Mouse (Mus musculus): Measurements from ENCODE around the gene Zbtb37. TPM values are rescaled to one million over a fixed set of nuclear protein-coding genes. Genes with fewer than 3 reads are reported as not detected.

Gene Zbtb37
- polyA plus RNA-seq, 1 experiment from 2014 or later: 7.8 TPM

DNA sequence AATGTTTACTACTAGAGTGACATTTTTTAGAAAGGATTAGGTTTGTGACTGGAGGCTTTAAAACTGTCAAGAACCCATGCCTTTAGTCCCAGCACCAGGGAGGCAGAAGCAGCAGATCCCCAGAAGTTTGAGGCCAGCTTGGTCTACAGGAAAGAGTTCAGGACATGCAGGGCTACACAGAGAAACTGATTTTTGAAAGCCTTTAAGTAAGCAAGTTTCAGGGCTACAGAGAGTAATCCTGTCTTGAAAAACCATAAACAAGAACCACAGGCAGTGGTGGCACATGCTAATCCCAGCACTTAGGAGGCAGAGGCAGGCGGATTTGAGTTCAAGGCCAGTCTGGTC, 5.7 kb upstream of the Zbtb37 start:
- 62% methylated on average over 1 of the region's 1 CpGs for WGBS
- H3K9me3 ChIP-seq (replicated peaks): no peaks in the 10 kb centered on the region
- no peak overlapping the region for H3K4me2 ChIP-seq
- no peaks in the 10 kb centered on the region for H3K27me3 ChIP-seq (replicated peaks)
- H3K4me1 ChIP-seq (replicated peaks): peaks cover 4% of the 10 kb centered on the region; the same call in 1 of the 2 replicates
- ATAC-seq (ENCODE audit: insufficient number of reproducible peaks, low FRiP score): no peak
- H3K4me3 ChIP-seq: no peak overlapping the region
- H3K27ac ChIP-seq (ENCODE audit: poor library complexity, severe bottlenecking): 0 out of 2 replicates have a peak overlapping the region, but pooled peaks have one; percentile 63
- no peak overlapping the region for H3K9ac ChIP-seq
- H3K36me3 ChIP-seq: peaks cover 56% of the 10 kb centered on the region

DNA sequence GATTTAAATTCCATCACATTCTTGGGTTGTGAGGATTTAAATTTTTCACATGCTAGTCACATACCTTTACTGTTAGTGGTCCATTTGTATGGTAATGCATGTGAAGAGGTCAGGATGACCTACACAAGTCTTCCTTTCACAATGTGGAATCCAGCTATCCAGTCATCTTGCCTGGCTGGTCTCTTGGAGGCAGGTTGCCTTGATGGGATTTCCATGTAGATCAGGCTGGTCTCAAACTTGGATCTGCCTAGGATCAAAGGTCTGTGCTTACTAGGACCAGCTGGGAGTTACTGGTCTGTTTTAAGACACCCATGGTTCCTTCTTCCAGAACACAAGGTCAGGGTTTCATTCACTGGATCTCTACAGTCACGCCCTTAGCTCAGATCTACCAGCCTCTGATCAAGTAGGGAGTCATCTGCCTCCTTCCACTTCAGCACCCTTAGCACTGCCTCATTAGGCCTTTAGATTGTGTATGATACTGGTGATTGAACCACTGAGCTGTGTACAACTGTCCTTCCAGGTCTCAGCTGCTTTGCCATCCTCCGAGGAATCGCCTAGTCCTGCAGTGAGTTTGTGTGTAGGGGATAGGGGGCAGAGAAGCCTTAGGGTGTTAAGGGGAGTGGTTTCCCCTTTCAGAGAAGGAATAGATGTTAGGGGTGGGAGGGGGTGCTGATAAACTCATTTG, 5.2 kb upstream of the Zbtb37 start:
- Histone ChIP-seq H3K4me2 (no peak overlapping the region), H3K9ac (no peak overlapping the region), H3K27me3 (replicated peaks) (no peaks in the 10 kb centered on the region), H3K4me1 (replicated peaks) (peaks cover 4% of the 10 kb centered on the region; the same call in 1 of the 2 replicates), H3K9me3 (replicated peaks) (no peaks in the 10 kb centered on the region), H3K4me3 (no peak overlapping the region), H3K36me3 (peaks cover 51% of the 10 kb centered on the region), H3K27ac (ENCODE audit: poor library complexity, severe bottlenecking) (peak overlapping the region; percentile 63)
- WGBS: 18% methylated on average over 3 of the region's 3 CpGs
- no peak for ATAC-seq (ENCODE audit: insufficient number of reproducible peaks, low FRiP score)

DNA sequence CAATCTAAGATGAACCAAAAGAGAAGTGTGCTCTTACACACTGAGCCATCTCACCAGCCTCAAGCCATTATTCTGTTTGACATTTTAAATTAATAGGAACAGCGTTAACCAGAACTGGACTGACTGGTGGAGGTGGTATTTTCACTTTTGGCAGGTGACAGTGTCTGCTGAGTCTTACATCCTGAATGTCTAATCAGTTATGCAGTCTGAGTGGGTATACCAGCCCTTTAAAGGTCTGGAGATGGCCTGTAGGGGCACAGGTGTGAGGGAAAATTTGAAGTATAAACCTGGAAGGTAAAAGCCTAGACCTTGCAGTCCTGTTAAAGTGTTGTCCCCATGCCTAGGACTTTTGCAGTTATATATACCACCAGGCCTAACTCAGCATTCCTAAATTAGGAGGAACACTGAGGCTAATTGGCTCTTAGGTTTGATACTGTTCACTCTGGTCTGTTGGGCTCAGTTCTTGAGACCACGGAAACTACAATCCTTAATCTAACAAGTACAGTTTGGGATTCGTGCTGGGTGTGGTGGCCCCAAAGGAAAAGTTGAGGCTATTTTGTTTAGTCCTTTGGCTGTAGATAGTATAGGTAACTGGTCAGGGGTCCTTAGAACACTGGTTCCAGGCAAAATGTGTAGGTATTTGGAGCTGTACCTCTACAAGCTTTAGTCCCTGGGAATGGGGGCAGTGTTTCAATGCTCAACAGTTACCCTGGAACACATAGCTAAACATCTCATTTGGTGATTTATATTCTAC, 4.5 kb upstream of the Zbtb37 start:
- no peaks in the 10 kb centered on the region for H3K9me3 ChIP-seq (replicated peaks)
- WGBS: 18% methylated on average over 3 of the region's 3 CpGs
- H3K9ac ChIP-seq: no peak overlapping the region
- H3K27me3 ChIP-seq (replicated peaks): no peaks in the 10 kb centered on the region
- no peak overlapping the region for H3K4me3 ChIP-seq
- H3K4me1 ChIP-seq (replicated peaks): peaks cover 4% of the 10 kb centered on the region; the same call in 1 of the 2 replicates
- peak overlapping the region; percentile 37; the same call in 1 of the 2 replicates for H3K27ac ChIP-seq (ENCODE audit: poor library complexity, severe bottlenecking)
- no peak overlapping the region for H3K4me2 ChIP-seq
- ATAC-seq (ENCODE audit: insufficient number of reproducible peaks, low FRiP score): no peak
- H3K36me3 ChIP-seq: peaks cover 46% of the 10 kb centered on the region

DNA sequence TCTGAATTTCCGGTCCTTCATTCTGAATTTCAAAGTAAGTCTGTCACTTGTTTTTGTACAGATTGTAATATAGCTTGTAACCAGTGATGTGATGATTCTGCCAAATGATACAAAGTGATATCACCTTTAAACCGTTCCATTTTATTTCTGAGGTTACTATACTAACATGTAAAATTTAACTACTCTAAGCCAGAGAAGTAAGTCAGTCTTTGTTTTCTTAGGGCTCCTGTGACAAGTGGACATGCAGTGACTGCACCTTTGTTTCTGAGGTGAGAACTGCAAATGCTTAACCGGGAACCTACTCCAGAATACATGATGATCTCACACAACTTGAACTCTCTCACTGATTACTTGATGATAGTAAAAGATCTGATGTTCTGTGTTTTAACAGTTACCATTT, 3.4 kb upstream of the Zbtb37 start:
- no peak overlapping the region for H3K27ac ChIP-seq (ENCODE audit: poor library complexity, severe bottlenecking)
- no peak for ATAC-seq (ENCODE audit: insufficient number of reproducible peaks, low FRiP score)
- no peaks in the 10 kb centered on the region for H3K27me3 ChIP-seq (replicated peaks)
- peaks cover 10% of the 10 kb centered on the region for H3K4me1 ChIP-seq (replicated peaks)
- H3K4me3 ChIP-seq: peak overlapping the region; percentile 20; the same call in 1 of the 2 replicates
- H3K9me3 ChIP-seq (replicated peaks): no peaks in the 10 kb centered on the region
- 45% methylated on average over 3 of the region's 3 CpGs for WGBS
- H3K4me2 ChIP-seq: no peak overlapping the region
- H3K9ac ChIP-seq: no peak overlapping the region
- H3K36me3 ChIP-seq: peaks cover 42% of the 10 kb centered on the region

DNA sequence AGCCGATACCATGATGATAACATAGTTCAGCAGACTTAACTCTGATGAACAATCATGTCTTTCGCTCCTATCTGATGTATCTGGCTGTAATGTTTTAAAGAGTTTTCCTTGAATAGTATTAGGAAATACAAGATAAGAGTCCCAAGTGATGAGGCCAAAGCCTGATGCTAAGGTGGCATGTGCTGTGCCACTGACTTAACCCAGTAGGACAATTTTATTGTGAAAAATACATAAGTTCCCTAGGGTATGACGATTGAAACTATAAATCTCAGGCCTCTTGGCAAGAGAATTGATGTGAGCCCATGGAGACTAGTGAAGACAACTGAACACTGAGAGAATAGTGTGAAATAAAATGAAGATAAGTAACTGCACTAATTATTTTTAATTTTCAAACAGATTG, 3.0 kb upstream of the Zbtb37 start:
- no peaks in the 10 kb centered on the region for H3K9me3 ChIP-seq (replicated peaks)
- H3K27me3 ChIP-seq (replicated peaks): no peaks in the 10 kb centered on the region
- peaks cover 42% of the 10 kb centered on the region for H3K36me3 ChIP-seq
- H3K9ac ChIP-seq: peak overlapping the region; percentile 63
- no peak for ATAC-seq (ENCODE audit: insufficient number of reproducible peaks, low FRiP score)
- H3K4me2 ChIP-seq: peak overlapping the region; percentile 57
- H3K27ac ChIP-seq (ENCODE audit: poor library complexity, severe bottlenecking): no peak overlapping the region
- WGBS: 33% methylated on average over 3 of the region's 3 CpGs
- H3K4me1 ChIP-seq (replicated peaks): peaks cover 10% of the 10 kb centered on the region
- H3K4me3 ChIP-seq: peak overlapping the region; percentile 35

DNA sequence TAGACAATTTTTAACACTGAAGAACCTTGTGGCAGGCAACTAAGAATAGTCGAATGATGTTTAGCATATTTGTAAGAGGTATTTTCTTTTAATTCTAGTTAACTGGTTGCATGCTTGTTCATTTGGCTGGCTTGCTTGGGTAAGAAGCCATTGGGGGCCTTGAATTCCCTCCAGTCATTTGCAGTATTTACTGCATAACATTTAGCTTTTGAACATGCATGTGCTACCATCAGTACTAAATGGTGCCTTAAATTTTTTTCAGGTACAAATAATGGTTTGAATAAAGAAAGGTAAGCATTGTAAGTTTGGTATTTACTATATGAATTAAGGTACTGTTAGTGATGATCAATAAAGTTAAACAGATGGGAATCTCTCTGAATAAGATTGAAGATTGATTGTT, 2.4 kb upstream of the Zbtb37 start:
- Histone ChIP-seq H3K9ac (peak overlapping the region; percentile 92), H3K27ac (ENCODE audit: poor library complexity, severe bottlenecking) (peak overlapping the region; percentile 89), H3K36me3 (peaks cover 48% of the 10 kb centered on the region), H3K9me3 (replicated peaks) (no peaks in the 10 kb centered on the region), H3K4me1 (replicated peaks) (peaks cover 10% of the 10 kb centered on the region), H3K27me3 (replicated peaks) (no peaks in the 10 kb centered on the region), H3K4me2 (peak overlapping the region; percentile 84), H3K4me3 (peak overlapping the region; percentile 77)
- ATAC-seq (ENCODE audit: insufficient number of reproducible peaks, low FRiP score): no peak
- WGBS: 5% methylated on average over 1 of the region's 1 CpGs

DNA sequence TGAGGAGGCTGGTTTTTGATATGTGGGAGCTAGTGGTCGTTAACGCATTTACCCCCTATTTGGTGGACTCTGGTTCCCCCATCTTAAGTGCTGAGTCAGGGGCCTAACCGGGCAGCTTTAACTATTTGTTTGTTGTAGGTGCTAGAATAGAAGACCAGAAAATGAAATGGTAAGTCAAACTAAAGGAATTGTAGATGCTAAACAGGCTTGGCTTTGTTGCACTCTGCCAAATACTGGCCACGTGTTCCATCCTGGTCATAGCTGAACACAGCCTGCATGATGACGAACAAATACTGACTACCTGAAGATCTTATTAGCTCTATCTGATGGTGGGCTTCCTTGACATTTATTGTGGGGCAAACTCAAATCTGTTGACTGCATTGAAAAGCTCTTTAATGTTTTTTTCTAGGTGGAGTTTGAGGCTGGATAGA, 1.8 kb upstream of the Zbtb37 start:
- WGBS: 1% methylated on average over 5 of the region's 5 CpGs
- H3K4me2 ChIP-seq: peak overlapping the region; percentile 84
- H3K36me3 ChIP-seq: peaks cover 48% of the 10 kb centered on the region
- peak overlapping the region; percentile 92 for H3K9ac ChIP-seq
- H3K27ac ChIP-seq (ENCODE audit: poor library complexity, severe bottlenecking): peak overlapping the region; percentile 89
- ATAC-seq (ENCODE audit: insufficient number of reproducible peaks, low FRiP score): no peak
- H3K4me3 ChIP-seq: peak overlapping the region; percentile 77
- peaks cover 10% of the 10 kb centered on the region for H3K4me1 ChIP-seq (replicated peaks)
- no peaks in the 10 kb centered on the region for H3K9me3 ChIP-seq (replicated peaks)
- no peaks in the 10 kb centered on the region for H3K27me3 ChIP-seq (replicated peaks)

DNA sequence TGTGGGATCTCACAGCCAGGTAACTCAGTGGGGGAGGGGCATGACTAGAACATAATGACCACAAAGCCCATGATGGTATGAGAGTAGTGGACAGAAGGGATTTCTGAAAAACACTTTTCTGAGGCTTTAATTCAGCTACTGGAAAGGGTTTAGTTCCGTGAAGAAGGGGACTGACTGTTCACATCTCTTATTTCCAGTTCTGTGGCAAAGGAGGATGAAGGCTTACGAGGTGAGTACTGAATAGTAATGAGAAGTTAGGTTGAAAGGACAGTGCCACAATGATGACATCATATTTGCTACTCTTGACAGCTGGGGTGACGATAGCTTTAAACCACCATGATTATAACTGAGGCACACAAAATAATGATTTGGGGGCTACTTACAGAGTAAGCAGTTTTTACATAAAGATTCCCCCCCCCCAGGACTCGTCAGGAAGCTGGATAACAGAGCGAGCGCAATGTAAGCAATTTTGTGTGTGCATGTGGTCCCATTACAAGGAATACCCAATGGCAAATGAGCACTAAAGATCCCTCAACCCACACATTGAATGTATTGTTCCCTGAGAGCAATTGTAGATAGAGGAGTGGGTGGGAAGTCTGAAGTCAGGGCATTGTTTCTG, 1.2 kb upstream of the Zbtb37 start:
- Histone ChIP-seq H3K4me3 (peak overlapping the region; percentile 77), H3K27ac (ENCODE audit: poor library complexity, severe bottlenecking) (peak overlapping the region; percentile 89), H3K9ac (peak overlapping the region; percentile 92), H3K36me3 (peaks cover 52% of the 10 kb centered on the region), H3K27me3 (replicated peaks) (no peaks in the 10 kb centered on the region), H3K4me2 (peak overlapping the region; percentile 84), H3K4me1 (replicated peaks) (peaks cover 10% of the 10 kb centered on the region), H3K9me3 (replicated peaks) (no peaks in the 10 kb centered on the region)
- no peak for ATAC-seq (ENCODE audit: insufficient number of reproducible peaks, low FRiP score)
- under 1% methylated on average over 6 of the region's 6 CpGs for WGBS

DNA sequence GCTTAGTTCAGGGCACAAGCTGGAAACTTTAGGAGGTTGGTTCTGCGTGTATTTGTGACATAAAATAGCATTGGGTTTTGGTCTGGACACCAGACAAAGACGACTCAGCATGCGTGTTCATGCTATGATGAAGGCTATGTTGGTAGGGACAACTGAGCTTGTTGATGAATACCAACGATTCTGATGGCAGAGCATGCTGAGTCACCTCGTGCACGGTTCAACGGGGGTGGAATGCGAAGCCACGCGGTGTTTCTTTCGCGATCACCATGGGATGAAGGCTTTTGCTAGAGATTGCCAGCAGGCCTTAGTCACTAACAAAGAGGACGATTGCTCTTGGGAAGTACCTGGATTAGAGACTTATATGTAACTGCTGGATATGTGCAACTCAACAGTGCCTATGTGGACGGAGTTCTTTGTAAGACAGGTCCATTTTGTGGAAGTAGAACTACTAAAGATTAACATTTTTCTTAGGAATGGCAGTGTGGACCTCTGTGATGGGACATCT, 684 bp upstream of the Zbtb37 start:
- under 1% methylated on average over 14 of the region's 14 CpGs for WGBS
- Histone ChIP-seq H3K36me3 (peaks cover 56% of the 10 kb centered on the region), H3K9ac (peak overlapping the region; percentile 92), H3K9me3 (replicated peaks) (no peaks in the 10 kb centered on the region), H3K27me3 (replicated peaks) (no peaks in the 10 kb centered on the region), H3K4me1 (replicated peaks) (peaks cover 10% of the 10 kb centered on the region), H3K27ac (ENCODE audit: poor library complexity, severe bottlenecking) (peak overlapping the region; percentile 89), H3K4me2 (peak overlapping the region; percentile 84), H3K4me3 (peak overlapping the region; percentile 77)
- peak; percentile 42 for ATAC-seq (ENCODE audit: insufficient number of reproducible peaks, low FRiP score)

DNA sequence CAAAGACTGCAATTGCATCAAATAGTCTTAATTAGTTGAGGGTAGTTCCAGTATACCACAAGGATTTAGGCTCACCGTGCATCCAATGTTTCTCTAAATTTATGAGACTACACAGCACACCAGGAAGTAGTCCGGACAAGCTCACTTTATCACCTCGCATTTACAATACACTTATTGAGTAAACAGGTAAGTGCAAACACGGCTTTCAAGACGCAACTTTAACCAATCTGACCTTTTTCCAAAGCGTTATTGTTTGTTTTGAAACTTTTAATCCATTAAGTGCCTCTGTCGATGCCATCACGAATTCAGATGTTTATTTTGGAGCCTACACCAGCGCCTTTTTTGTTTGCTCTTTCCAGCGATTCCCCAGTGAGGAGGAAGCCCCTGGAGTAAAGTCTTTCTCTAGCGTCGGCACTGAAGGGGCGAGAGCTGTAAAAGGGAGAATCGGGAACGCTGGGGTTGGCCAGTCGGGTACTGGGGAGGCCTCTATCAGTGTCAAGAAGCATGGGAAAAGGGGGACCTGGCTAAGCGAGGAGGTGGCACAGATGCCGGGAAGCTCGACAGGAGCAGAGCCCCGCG, 704 bp downstream of the Zbtb37 start:
- Histone ChIP-seq H3K27ac (ENCODE audit: poor library complexity, severe bottlenecking) (peak overlapping the region; percentile 91), H3K4me2 (peak overlapping the region; percentile 84), H3K9ac (peak overlapping the region; percentile 72), H3K27me3 (replicated peaks) (no peaks in the 10 kb centered on the region), H3K4me1 (replicated peaks) (peaks cover 10% of the 10 kb centered on the region), H3K9me3 (replicated peaks) (no peaks in the 10 kb centered on the region), H3K4me3 (peak overlapping the region; percentile 77), H3K36me3 (peaks cover 59% of the 10 kb centered on the region)
- 1% methylated on average over 21 of the region's 21 CpGs for WGBS
- no peak for ATAC-seq (ENCODE audit: insufficient number of reproducible peaks, low FRiP score)

DNA sequence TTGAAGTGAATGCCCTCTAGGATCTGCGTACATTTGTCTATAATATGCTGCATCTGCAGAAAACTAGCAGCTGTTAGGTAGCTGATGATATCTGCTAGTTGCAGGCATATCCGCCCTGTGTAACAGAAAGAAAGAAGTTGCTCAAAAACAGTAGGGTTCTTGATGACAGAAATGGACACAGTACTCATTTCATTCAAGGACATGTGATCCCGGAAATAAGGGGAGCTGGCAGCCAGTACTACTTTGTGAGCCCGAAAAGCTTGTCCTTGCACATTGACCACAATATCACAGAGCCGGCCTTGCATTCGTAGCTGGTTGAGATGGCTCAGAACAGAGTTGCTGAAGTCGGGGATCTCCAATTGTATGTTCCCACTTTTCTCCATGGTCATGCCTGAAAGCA, 2.3 kb downstream of the Zbtb37 start:
- Histone ChIP-seq H3K36me3 (peaks cover 46% of the 10 kb centered on the region), H3K4me1 (replicated peaks) (peaks cover 6% of the 10 kb centered on the region), H3K27me3 (replicated peaks) (no peaks in the 10 kb centered on the region), H3K4me3 (no peak overlapping the region), H3K27ac (ENCODE audit: poor library complexity, severe bottlenecking) (no peak overlapping the region), H3K9me3 (replicated peaks) (no peaks in the 10 kb centered on the region), H3K9ac (no peak overlapping the region), H3K4me2 (no peak overlapping the region)
- WGBS: 92% methylated on average over 7 of the region's 7 CpGs
- ATAC-seq (ENCODE audit: insufficient number of reproducible peaks, low FRiP score): no peak

All from heart, embryonic 12.5 days (tissue).